Mouse (Mus musculus) left cerebral cortex, adult 18-20 months (tissue): ENCODE measurements around the gene Olfr775. TPM values are rescaled to one million over a fixed set of nuclear protein-coding genes. Genes with fewer than 3 reads are reported as not detected.

ENCODE experiments used
- DNase-seq, 2 experiments: peaks; one replicate each; pipeline ENCODE4 v3.0.0; 2021 to 2022; ENCODE audit warnings: low spot score in 2 of 2, mixed read lengths in 1 of 2
- long read RNA-seq, 2 experiments: library from polyadenylated mRNA; stranded (forward); transcript quantifications; one replicate each; pipeline ENCODE4 v2.0.0; 2021
- total RNA-seq, 2 experiments: library from RNA; stranded (reverse); gene quantifications; 2 replicates each; pipeline ENCODE4 v1.2.3; 2021

Olfr775 gene
- total RNA-seq = not detected
- long read RNA-seq, experiment 1 = 0 reads
- long read RNA-seq, experiment 2 = 0 reads

- DNase-seq = no peak
Measured at GRCm38 (mm10) chr10:129248112-129248511, at the start of gene Olfr775. TSS of gene Olfr775 (plus strand) at chr10:129248412.

- DNase-seq = peak; percentile 3 to 6
Measured at GRCm38 (mm10) chr10:129230737-129231136, 17.5 kb upstream of the Olfr775 start.

DNA sequence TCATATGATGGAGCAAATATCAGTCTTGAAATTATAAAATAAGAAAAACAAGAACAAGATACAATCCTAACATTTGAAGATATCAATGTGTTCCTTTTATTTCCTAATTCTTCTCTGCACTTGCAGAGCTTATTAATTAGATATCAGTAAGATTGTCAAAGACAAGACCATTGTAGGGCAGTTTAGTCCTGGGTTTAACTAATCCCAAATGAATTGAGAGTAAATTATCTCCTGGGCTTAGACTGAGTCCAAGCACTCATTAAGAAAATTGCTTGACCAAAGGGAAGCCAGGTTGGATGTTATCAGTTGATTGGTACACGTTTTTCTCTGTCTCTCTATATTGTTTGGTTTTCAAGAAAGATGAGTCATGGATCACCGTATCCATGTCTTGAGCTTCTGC, 12.3 kb upstream of the Olfr775 start, which contains the start of gene Olfr774:
TSS of gene Olfr774 (plus strand) at position 301 of the 400 bp plus-strand sequence.
- no peak for DNase-seq

DNA sequence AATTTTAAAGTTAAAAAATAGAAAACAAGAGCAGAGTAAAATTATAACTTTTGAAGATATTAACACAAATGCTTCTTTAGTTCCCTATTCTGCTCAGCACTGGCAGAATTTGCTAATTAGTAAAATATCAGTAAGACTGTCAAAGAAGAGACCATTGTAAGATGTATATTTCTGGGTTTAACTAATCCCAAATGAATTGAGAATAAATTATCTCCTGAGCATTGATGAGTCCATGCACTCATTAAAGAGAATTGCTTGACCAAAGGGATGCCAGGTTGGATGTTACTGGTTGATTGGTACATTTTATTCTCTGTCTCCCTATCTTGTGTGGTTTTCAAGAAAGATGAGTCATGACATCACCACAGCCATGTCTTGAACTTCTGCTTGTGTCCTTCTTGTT, 10.6 kb downstream of the Olfr775 start, which contains the start of gene Olfr776:
TSS of gene Olfr776 (plus strand) at position 301 of the 400 bp plus-strand sequence.
- DNase-seq = no peak

- DNase-seq = no peak
Measured at GRCm38 (mm10) chr10:129271081-129271535, 22.9 kb downstream of the Olfr775 start, which contains the start of gene Olfr777. TSS of gene Olfr777 (minus strand) at chr10:129271485.

Other genes starting within 250 kb of the Olfr775 start
- gene Olfr763, start 237.6 kb upstream of the Olfr775 start, total RNA-seq = not detected
- gene Olfr764-ps1, start 208.5 kb upstream of the Olfr775 start, total RNA-seq = not detected
- gene Olfr765, start 198.4 kb upstream of the Olfr775 start, total RNA-seq = not detected
- gene Olfr766-ps1, start 179.4 kb upstream of the Olfr775 start, total RNA-seq = not detected
- gene Olfr767, start 165.5 kb upstream of the Olfr775 start, total RNA-seq = not detected
- gene Olfr768, start 149.0 kb upstream of the Olfr775 start, total RNA-seq = not detected
- gene Olfr769, start 130.6 kb upstream of the Olfr775 start, total RNA-seq = not detected
- gene Olfr770, start 109.4 kb upstream of the Olfr775 start, total RNA-seq = not detected
- not detected for gene Olfr771, start 83.7 kb upstream of the Olfr775 start, total RNA-seq
- not detected for gene Olfr772, start 70.5 kb upstream of the Olfr775 start, total RNA-seq
- not detected for gene Olfr773, start 61.0 kb upstream of the Olfr775 start, total RNA-seq
- gene Olfr774, start 12.2 kb upstream of the Olfr775 start, total RNA-seq = not detected
- gene Olfr776, start 10.7 kb downstream of the Olfr775 start, total RNA-seq = not detected
- gene Olfr777, start 23.1 kb downstream of the Olfr775 start, total RNA-seq = not detected
- gene Olfr780, start 69.7 kb downstream of the Olfr775 start, total RNA-seq = not detected
- gene Olfr781, start 80.4 kb downstream of the Olfr775 start, total RNA-seq = not detected
- gene Olfr782, start 100.4 kb downstream of the Olfr775 start, total RNA-seq = not detected
- gene Olfr784, start 135.7 kb downstream of the Olfr775 start, total RNA-seq = under 1 TPM; 0.14 to 0.21 TPM
- gene Olfr785, start 157.0 kb downstream of the Olfr775 start, total RNA-seq = not detected
- gene Olfr786, start 178.9 kb downstream of the Olfr775 start, total RNA-seq = not detected
- not detected for gene Olfr787, start 213.4 kb downstream of the Olfr775 start, total RNA-seq
- gene Olfr788, start 222.6 kb downstream of the Olfr775 start, total RNA-seq = not detected
- not detected for gene Olfr789, start 236.3 kb downstream of the Olfr775 start, total RNA-seq